Mouse (Mus musculus) thymus, adult 2 months (tissue): ENCODE results near the gene Tmem136. TPM values are rescaled to one million over a fixed set of nuclear protein-coding genes. Genes with fewer than 3 reads are reported as not detected.

Experiments used
- DNase-seq: peaks from one replicate; pipeline ENCODE4 v3.0.0; 2021
- H3K27ac ChIP-seq: fragments of 200-500 bp; 2 replicates; pipeline ENCODE4 v1.5.1; 2012; ENCODE audit warnings: low read length, control low read depth; ENCODE audit not compliant: control insufficient read depth, insufficient read depth
- H3K27me3 ChIP-seq: fragments of 200-500 bp; 2 replicates; pipeline ENCODE4 v1.6.1; 2012; ENCODE audit warnings: mild to moderate bottlenecking, low read length, moderate library complexity, mixed read lengths; ENCODE audit not compliant: control insufficient read depth, insufficient read depth
- H3K36me3 ChIP-seq: fragments of 200-500 bp; 2 replicates; pipeline ENCODE4 v1.6.1; 2012; ENCODE audit warnings: mild to moderate bottlenecking, low read length, moderate library complexity; ENCODE audit not compliant: control insufficient read depth, insufficient read depth
- H3K4me1 ChIP-seq: fragments of 200-500 bp; replicated peaks from 2 replicates; pipeline ENCODE4 v1.6.1; 2012; ENCODE audit warnings: low read length; ENCODE audit not compliant: control insufficient read depth, insufficient read depth
- H3K4me3 ChIP-seq: fragments of 200-500 bp; 2 replicates; pipeline ENCODE4 v1.5.1; 2012; ENCODE audit warnings: mild to moderate bottlenecking, low read length, control low read depth, moderate library complexity; ENCODE audit not compliant: control insufficient read depth, insufficient read depth
- CTCF ChIP-seq: fragments of 200-500 bp; IDR thresholded peaks from 2 replicates; pipeline ENCODE4 v1.5.1; 2012; ENCODE audit warnings: mild to moderate bottlenecking, control low read depth, low read length, moderate library complexity, borderline replicate concordance; ENCODE audit not compliant: control insufficient read depth, poor library complexity, insufficient read depth; ENCODE audit errors: extremely low read depth
- POLR2A ChIP-seq: fragments of 200-500 bp; IDR thresholded peaks from 2 replicates; pipeline ENCODE4 v1.6.1; 2012; ENCODE audit warnings: mild to moderate bottlenecking, low read length, control low read depth, moderate library complexity; ENCODE audit not compliant: control insufficient read depth, poor library complexity, insufficient read depth; ENCODE audit errors: extremely low read depth
- WGBS: fragments of 180-500 bp; shearing (Covaris S2); methylation state at CpG from one replicate; pipeline ENCODE4 v1.1.7; 2018; 5-methylcytosine and 5-hydroxymethylcytosine counted together
- polyA plus RNA-seq: library from polyadenylated mRNA; depleted of rRNA; stranded (reverse); fragments of >200 nt; gene quantifications from 2 replicates; pipeline ENCODE4 v1.2.3, GENCODE M21; 2012

Tmem136 gene
- polyA plus RNA-seq, 1 experiment = 0.59 TPM

DNA sequence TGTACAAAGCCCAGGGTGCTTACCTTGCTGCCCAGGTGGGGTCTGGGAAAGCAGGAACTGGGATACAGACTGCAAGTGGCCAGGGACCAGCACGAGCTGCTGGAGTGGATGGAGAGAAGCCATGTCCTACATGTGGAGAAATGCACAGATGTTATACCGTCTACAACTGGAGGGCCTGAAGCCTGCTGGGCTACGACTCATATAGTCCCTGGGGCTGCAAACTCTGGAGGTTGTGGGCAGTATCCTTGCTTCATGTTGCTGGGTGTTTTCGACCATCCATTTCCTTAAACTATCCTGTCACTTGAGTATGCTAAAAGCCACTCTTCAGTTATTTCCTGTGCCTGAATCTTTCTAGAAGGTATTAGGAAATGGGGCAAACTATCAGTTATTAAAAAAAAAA lies 28.8 kb upstream of the Tmem136 start:
- no peak for TF ChIP-seq CTCF
- no peak for TF ChIP-seq POLR2A
- no peak overlapping the region for H3K4me3 ChIP-seq
- no peaks in the 10 kb centered on the region for H3K4me1 ChIP-seq
- DNase-seq = no peak
- 90% methylated on average over 4 of the region's 4 CpGs for WGBS
- H3K36me3 ChIP-seq = no peaks in the 10 kb centered on the region
- H3K27me3 ChIP-seq = no peaks in the 10 kb centered on the region
- no peak overlapping the region for H3K27ac ChIP-seq

DNA sequence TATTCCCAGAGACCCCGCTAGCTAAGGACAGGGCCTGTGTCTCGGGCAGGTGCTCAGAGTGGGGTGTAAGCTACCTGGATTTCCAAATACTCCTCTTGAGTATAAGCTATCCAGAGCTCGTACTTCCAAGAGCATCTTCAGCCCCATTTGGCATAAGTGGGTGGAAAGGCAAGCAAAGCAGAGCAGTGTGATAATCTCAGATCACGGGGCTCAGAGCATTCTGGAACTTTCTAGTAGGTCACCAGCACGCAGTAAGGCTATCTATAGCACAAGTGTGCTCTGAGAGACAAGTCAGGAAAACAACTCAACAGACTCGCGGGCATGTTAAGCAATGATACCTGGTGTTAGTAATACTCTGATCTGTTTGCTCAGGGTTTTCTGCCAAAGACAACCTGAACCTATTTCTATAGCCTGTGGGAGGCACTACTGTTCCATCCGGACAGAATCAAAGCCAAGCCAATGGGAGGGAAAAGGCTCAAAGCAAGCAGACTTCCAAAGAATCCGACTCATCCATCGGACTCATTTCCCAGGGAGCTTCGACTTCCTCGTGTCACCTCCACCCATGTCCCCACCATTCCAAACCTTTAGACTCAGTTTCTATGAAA lies 27.9 kb upstream of the Tmem136 start:
- 78% methylated on average over 12 of the region's 12 CpGs for WGBS
- DNase-seq = no peak
- Histone ChIP-seq H3K36me3 (no peaks in the 10 kb centered on the region), H3K27me3 (no peaks in the 10 kb centered on the region), H3K27ac (no peak overlapping the region), H3K4me1 (no peaks in the 10 kb centered on the region), H3K4me3 (no peak overlapping the region)
- TF ChIP-seq POLR2A = no peak
- TF ChIP-seq CTCF = no peak

DNA sequence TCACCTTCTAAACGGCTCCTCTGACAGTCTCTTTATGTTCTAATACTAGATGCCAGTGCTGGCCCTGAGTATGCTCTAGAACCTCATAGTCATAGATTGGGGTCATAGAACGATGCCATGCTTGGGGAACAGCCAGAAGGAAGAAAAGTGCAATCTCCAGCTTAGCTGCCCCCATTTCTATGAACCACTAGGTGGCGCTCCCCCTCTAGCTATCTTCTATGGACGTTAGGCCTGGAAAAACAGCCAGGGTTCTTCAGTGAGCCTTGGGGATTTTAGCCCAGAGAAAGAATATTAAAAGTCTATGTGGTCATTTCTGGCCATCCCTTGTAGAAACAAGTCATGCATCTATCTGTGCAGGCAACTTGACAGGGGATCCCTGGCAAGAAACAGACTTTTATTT lies 25.5 kb upstream of the Tmem136 start:
- TF ChIP-seq CTCF = no peak
- no peak overlapping the region for H3K27ac ChIP-seq
- no peaks in the 10 kb centered on the region for H3K27me3 ChIP-seq
- no peak overlapping the region for H3K4me3 ChIP-seq
- H3K36me3 ChIP-seq = no peaks in the 10 kb centered on the region
- DNase-seq = peak; percentile 30
- no peaks in the 10 kb centered on the region for H3K4me1 ChIP-seq
- 5% methylated on average over 4 of the region's 4 CpGs for WGBS

DNA sequence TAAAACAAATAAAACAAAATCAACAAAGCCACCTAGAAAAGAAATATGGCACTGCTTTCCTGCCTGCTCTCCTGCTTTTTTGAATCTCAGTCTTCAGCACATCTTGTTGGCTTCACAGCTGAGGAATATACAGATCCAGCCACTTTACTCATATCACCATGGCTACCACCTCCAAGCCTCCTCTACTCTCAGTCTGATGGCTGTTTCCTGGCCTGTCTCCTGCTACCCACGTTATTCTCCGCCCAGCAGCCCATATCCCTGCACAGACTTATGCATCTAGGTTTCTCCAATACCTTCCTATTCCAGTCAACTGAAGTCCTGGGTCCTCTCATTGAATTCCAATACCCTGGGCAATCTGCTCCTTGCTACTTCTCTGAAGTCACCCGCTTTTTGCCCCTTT lies 17.2 kb upstream of the Tmem136 start:
- Histone ChIP-seq H3K27me3 (no peaks in the 10 kb centered on the region; the same call in 1 of the 2 replicates), H3K36me3 (no peaks in the 10 kb centered on the region), H3K4me1 (no peaks in the 10 kb centered on the region), H3K4me3 (no peak overlapping the region), H3K27ac (no peak overlapping the region)
- no peak for TF ChIP-seq CTCF
- no peak for TF ChIP-seq POLR2A
- no peak for DNase-seq
- 67% methylated on average over 3 of the region's 3 CpGs for WGBS

DNA sequence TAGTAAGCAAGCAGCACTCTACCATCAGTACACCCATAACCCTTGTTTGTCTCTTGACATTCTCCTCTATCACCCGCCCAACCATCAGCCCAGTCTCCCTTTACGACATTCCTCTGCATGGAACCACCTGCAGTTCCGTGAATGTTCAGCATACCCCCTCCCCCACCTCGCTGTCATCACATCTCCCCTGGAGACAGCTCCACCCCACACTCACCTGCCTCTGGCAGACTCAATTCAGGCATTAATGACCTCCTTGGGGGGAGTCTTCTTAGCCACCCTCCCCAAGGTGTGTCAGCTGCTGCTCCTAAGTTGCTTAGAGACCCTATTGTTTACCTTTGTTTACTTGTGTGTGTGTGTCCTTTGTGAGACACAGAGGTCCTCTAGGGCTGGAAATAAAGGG lies 16.0 kb upstream of the Tmem136 start:
- 65% methylated on average over 4 of the region's 4 CpGs for WGBS
- DNase-seq = no peak
- H3K4me3 ChIP-seq = no peak overlapping the region
- H3K36me3 ChIP-seq = no peaks in the 10 kb centered on the region
- H3K4me1 ChIP-seq = no peaks in the 10 kb centered on the region
- H3K27me3 ChIP-seq = no peaks in the 10 kb centered on the region; the same call in 1 of the 2 replicates
- no peak overlapping the region for H3K27ac ChIP-seq
- no peak for TF ChIP-seq CTCF
- no peak for TF ChIP-seq POLR2A

DNA sequence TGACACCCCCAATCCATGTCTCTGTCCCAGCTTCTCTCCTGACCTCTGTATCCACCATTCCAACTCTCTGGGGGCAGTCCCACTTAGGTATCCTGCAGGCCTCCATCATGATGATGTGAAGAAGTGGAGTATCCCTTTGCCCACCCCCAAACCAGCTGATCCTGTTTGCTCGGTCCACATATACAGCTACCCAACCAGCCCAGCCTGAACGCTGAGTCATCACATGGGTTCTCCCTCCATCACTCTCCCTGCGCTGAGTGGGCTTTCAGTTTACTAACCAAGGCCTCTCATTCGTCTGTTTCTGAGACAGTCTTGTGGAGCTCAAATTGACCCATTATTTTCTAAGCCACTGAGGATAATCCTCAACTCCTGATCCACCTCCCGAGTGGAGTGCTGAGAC lies 15.6 kb upstream of the Tmem136 start:
- TF ChIP-seq POLR2A (no peak), CTCF (no peak)
- 61% methylated on average over 5 of the region's 5 CpGs for WGBS

DNA sequence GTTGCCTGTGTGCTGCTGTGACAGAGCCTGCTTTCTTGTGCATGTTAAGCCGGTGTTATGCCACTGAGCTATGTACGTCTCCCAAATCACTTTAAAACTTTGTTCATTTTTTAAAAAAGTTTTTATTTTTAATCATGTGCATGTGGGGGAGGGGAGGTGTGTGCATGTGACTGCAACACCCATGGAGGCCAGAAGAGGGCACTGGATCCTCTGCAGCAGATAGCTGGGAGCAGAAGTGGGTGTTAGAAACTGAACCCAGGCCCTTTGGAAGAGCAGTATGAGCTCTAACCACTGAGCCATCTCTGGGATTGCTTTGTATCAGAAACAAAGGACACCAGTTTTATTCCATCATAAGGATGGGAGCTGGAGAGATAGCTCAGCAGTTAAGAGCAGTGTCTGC lies 14.3 kb upstream of the Tmem136 start:
- Histone ChIP-seq H3K4me3 (no peak overlapping the region), H3K4me1 (no peaks in the 10 kb centered on the region), H3K36me3 (no peaks in the 10 kb centered on the region), H3K27me3 (no peaks in the 10 kb centered on the region; the same call in 1 of the 2 replicates), H3K27ac (no peak overlapping the region)
- 94% methylated on average over 2 of the region's 2 CpGs for WGBS
- no peak for DNase-seq
- TF ChIP-seq CTCF (no peak), POLR2A (no peak)

More for the DNA sequence above, 15.6 kb upstream of the Tmem136 start:
- H3K4me1 ChIP-seq = no peaks in the 10 kb centered on the region
- H3K4me3 ChIP-seq = no peak overlapping the region
- no peaks in the 10 kb centered on the region for H3K36me3 ChIP-seq
- no peak for DNase-seq
- H3K27ac ChIP-seq = no peak overlapping the region
- no peaks in the 10 kb centered on the region; the same call in 1 of the 2 replicates for H3K27me3 ChIP-seq
